Mouse (Mus musculus): ENCODE results near the gene Ppp1r16b.

The Ppp1r16b gene

GRCm38 (mm10) chr2:158689060-158689459 is 23.9 kb downstream of the Ppp1r16b start:
- no peak for DNase-seq (ENCODE audit: extremely low read depth, insufficient read length, low spot score)

- DNase-seq (ENCODE audit: extremely low read depth, insufficient read length, low spot score): no peak
Observed at GRCm38 (mm10) chr2:158689640-158690039, 24.4 kb downstream of the Ppp1r16b start.

- no peak for DNase-seq (ENCODE audit: extremely low read depth, insufficient read length, low spot score)
Observed at GRCm38 (mm10) chr2:158690116-158690515, 24.9 kb downstream of the Ppp1r16b start.

- no peak for DNase-seq (ENCODE audit: extremely low read depth, insufficient read length, low spot score)
Observed at GRCm38 (mm10) chr2:158692191-158692590, 27.0 kb downstream of the Ppp1r16b start.

GRCm38 (mm10) chr2:158695811-158696210 is 30.6 kb downstream of the Ppp1r16b start:
- DNase-seq (ENCODE audit: extremely low read depth, insufficient read length, low spot score): no peak

GRCm38 (mm10) chr2:158696451-158696850 is 31.3 kb downstream of the Ppp1r16b start:
- no peak for DNase-seq (ENCODE audit: extremely low read depth, insufficient read length, low spot score)

- DNase-seq (ENCODE audit: extremely low read depth, insufficient read length, low spot score): no peak
Observed at GRCm38 (mm10) chr2:158699908-158700307, 34.7 kb downstream of the Ppp1r16b start.

GRCm38 (mm10) chr2:158700535-158701256 is 35.5 kb downstream of the Ppp1r16b start:
- DNase-seq (ENCODE audit: extremely low read depth, insufficient read length, low spot score): no peak

- no peak for DNase-seq (ENCODE audit: extremely low read depth, insufficient read length, low spot score)
Observed at GRCm38 (mm10) chr2:158701505-158701904, 36.3 kb downstream of the Ppp1r16b start.

- no peak for DNase-seq (ENCODE audit: extremely low read depth, insufficient read length, low spot score)
Observed at GRCm38 (mm10) chr2:158702176-158702575, 37.0 kb downstream of the Ppp1r16b start.

- DNase-seq (ENCODE audit: extremely low read depth, insufficient read length, low spot score): no peak
Observed at GRCm38 (mm10) chr2:158704720-158705119, 39.5 kb downstream of the Ppp1r16b start.

- DNase-seq (ENCODE audit: extremely low read depth, insufficient read length, low spot score): no peak
Observed at GRCm38 (mm10) chr2:158705529-158705928, 40.3 kb downstream of the Ppp1r16b start.

GRCm38 (mm10) chr2:158706704-158707408 is 41.7 kb downstream of the Ppp1r16b start:
- DNase-seq (ENCODE audit: extremely low read depth, insufficient read length, low spot score): no peak

GRCm38 (mm10) chr2:158708121-158708520 is 42.9 kb downstream of the Ppp1r16b start:
- DNase-seq (ENCODE audit: extremely low read depth, insufficient read length, low spot score): no peak

GRCm38 (mm10) chr2:158711929-158712751 is 46.9 kb downstream of the Ppp1r16b start:
- DNase-seq (ENCODE audit: extremely low read depth, insufficient read length, low spot score): no peak

- DNase-seq (ENCODE audit: extremely low read depth, insufficient read length, low spot score): no peak
Observed at GRCm38 (mm10) chr2:158714826-158715225, 49.6 kb downstream of the Ppp1r16b start.

- no peak for DNase-seq (ENCODE audit: extremely low read depth, insufficient read length, low spot score)
Observed at GRCm38 (mm10) chr2:158716066-158716465, 50.9 kb downstream of the Ppp1r16b start.

- DNase-seq (ENCODE audit: extremely low read depth, insufficient read length, low spot score): no peak
Observed at GRCm38 (mm10) chr2:158717551-158718418, 52.6 kb downstream of the Ppp1r16b start.

GRCm38 (mm10) chr2:158718816-158719549 is 53.8 kb downstream of the Ppp1r16b start:
- DNase-seq (ENCODE audit: extremely low read depth, insufficient read length, low spot score): no peak
